Mouse (Mus musculus) heart, embryonic 14.5 days (tissue): ENCODE measurements around the gene Fpr-rs7. TPM values are rescaled to one million over a fixed set of nuclear protein-coding genes. Genes with fewer than 3 reads are reported as not detected.

ENCODE experiments used
- ATAC-seq: fragments of 200-750 bp; cut with Nextera tagmentation; 2 replicates; pipeline ENCODE4 v1.8.0; 2017; ENCODE audit warnings: low read depth, moderate TSS enrichment; ENCODE audit not compliant: insufficient number of reproducible peaks, insufficient read depth, low FRiP score
- H3K27ac ChIP-seq, 2 experiments: fragments of 200-500 bp in 1 of 2; fragments of 300-500 bp in 1 of 2; sonication (generic) in 1 of 2; replicated peaks in 1 of 2; 2 replicates each; pipeline ENCODE4 v1.5.1; 2012 to 2014; ENCODE audit warnings: low read depth in 2 of 2, low read length in 2 of 2, control low read depth in 1 of 2, mild to moderate bottlenecking in 1 of 2, mixed read lengths in 1 of 2; ENCODE audit not compliant: control insufficient read depth in 1 of 2, insufficient read depth in 1 of 2
- H3K27me3 ChIP-seq: fragments of 300-500 bp; sonication (generic); 2 replicates; pipeline ENCODE4 v1.6.1; 2014; ENCODE audit warnings: mild to moderate bottlenecking, low read length, control low read depth; ENCODE audit not compliant: control insufficient read depth, insufficient read depth
- H3K36me3 ChIP-seq: fragments of 300-500 bp; sonication (generic); 2 replicates; pipeline ENCODE4 v1.6.1; 2014; ENCODE audit warnings: mild to moderate bottlenecking, control low read depth, low read length, mixed read lengths; ENCODE audit not compliant: control insufficient read depth, insufficient read depth
- H3K4me1 ChIP-seq, 2 experiments: fragments of 200-500 bp in 1 of 2; fragments of 300-500 bp in 1 of 2; sonication (generic) in 1 of 2; 2 replicates each; pipeline ENCODE4 v1.6.1; 2012 to 2014; ENCODE audit warnings: low read length in 2 of 2, control low read depth in 1 of 2, mixed read lengths in 1 of 2; ENCODE audit not compliant: control insufficient read depth in 2 of 2, insufficient read depth in 2 of 2
- H3K4me2 ChIP-seq: fragments of 300-500 bp; sonication (generic); 2 replicates; pipeline ENCODE4 v1.6.1; 2014; ENCODE audit warnings: mild to moderate bottlenecking, low read length
- H3K4me3 ChIP-seq, 2 experiments: fragments of 200-500 bp in 1 of 2; fragments of 300-500 bp in 1 of 2; sonication (generic) in 1 of 2; 2 replicates each; pipeline ENCODE4 v1.5.1; 2012 to 2014; ENCODE audit warnings: low read length in 2 of 2, mild to moderate bottlenecking in 2 of 2, control low read depth in 1 of 2, low read depth in 1 of 2, moderate library complexity in 1 of 2; ENCODE audit not compliant: control insufficient read depth in 1 of 2, insufficient read depth in 1 of 2
- H3K9ac ChIP-seq: fragments of 300-500 bp; sonication (generic); 2 replicates; pipeline ENCODE4 v1.6.1; 2014; ENCODE audit warnings: mild to moderate bottlenecking, low read length
- H3K9me3 ChIP-seq: fragments of 300-500 bp; sonication (generic); 2 replicates; pipeline ENCODE4 v1.6.1; 2016; ENCODE audit warnings: low read length, control low read depth; ENCODE audit not compliant: control insufficient read depth
- WGBS: fragments of 180-500 bp; shearing (Covaris S2); extraction: QIAGEN DNeasy Blood & Tissue Kit; methylation state at CpG from one replicate; pipeline ENCODE4 v1.1.7; 2014; 5-methylcytosine and 5-hydroxymethylcytosine counted together
- polyA plus RNA-seq: library from polyadenylated mRNA; unstranded; fragments of >200 nt; fragmentation: Nextera tagmentation; extraction: Ambion mirVana; gene quantifications from 2 replicates; pipeline ENCODE4 v1.2.1, GENCODE M21; 2014

Fpr-rs7 gene
- not detected in 2 replicates for polyA plus RNA-seq

DNA sequence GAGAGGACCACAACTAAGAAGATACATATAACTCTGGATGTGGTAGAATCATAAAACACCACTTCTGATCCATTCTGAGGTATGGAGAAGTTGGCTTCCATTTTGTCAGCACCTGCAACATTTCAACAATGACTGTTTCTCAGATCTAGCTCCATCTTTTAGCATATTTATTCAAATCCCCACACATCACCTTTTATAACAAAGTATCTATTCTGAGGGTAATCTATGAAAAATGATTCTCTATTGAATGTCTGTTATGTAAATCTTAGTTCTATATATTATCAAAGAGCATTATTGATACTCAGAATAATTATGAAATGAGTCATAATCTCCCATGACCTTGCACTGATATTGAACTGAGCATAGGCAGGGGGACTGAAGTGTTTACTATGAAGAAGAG is at the start of gene Fpr-rs7:
Fpr-rs7 (minus strand) TSS at position 101 of the 400 bp plus-strand sequence.
- H3K27me3 ChIP-seq = no peaks in the 10 kb centered on the region
- no peaks in the 10 kb centered on the region for H3K36me3 ChIP-seq
- H3K4me3 ChIP-seq = no peak within 1 kb of the TSS
- no peak within 1 kb of the TSS for H3K27ac ChIP-seq
- no peak for ATAC-seq
- H3K9ac ChIP-seq = no peak within 1 kb of the TSS
- no peak within 1 kb of the TSS for H3K4me2 ChIP-seq
- 0 out of 2 replicates have a peak, but pooled peaks cover 7% of the 10 kb centered on the region for H3K9me3 ChIP-seq
- H3K4me1 ChIP-seq = no peaks in the 10 kb centered on the region

GRCm38 (mm10) chr17:20074090-20074489 is 39.9 kb downstream of the Fpr-rs7 start:
- no peaks in the 10 kb centered on the region for H3K36me3 ChIP-seq
- no peak overlapping the region for H3K4me3 ChIP-seq
- H3K9me3 ChIP-seq = peaks cover 10% of the 10 kb centered on the region
- no peaks in the 10 kb centered on the region for H3K27me3 ChIP-seq
- H3K4me1 ChIP-seq = no peaks in the 10 kb centered on the region
- no peak for ATAC-seq
- no peak overlapping the region for H3K9ac ChIP-seq
- H3K27ac ChIP-seq = no peak overlapping the region
- H3K4me2 ChIP-seq = no peak overlapping the region
- 70% methylated on average over 6 of the region's 6 CpGs for WGBS

- Histone ChIP-seq H3K36me3 (no peaks in the 10 kb centered on the region), H3K9ac (no peak overlapping the region), H3K4me1 (no peaks in the 10 kb centered on the region), H3K4me3 (no peak overlapping the region), H3K4me2 (no peak overlapping the region), H3K27ac (no peak overlapping the region), H3K27me3 (no peaks in the 10 kb centered on the region), H3K9me3 (peaks cover 7% of the 10 kb centered on the region; the same call in 1 of the 2 replicates)
- 85% methylated on average over 4 of the region's 4 CpGs for WGBS
- ATAC-seq = no peak
These were observed 42.2 kb downstream of the Fpr-rs7 start for GRCm38 (mm10) chr17:20071656-20072396.

Other genes with a start within 250 kb of the Fpr-rs7 start
- gene Vmn2r104, start 65.9 kb downstream of the Fpr-rs7 start, polyA plus RNA-seq = not detected in 2 replicates
- not detected in 2 replicates for gene Fpr-rs6, start 68.9 kb upstream of the Fpr-rs7 start, polyA plus RNA-seq
- gene Vmn2r105, start 120.8 kb upstream of the Fpr-rs7 start, polyA plus RNA-seq = not detected in 2 replicates
- gene Vmn2r106, start 171.3 kb upstream of the Fpr-rs7 start, polyA plus RNA-seq = not detected in 2 replicates
- not detected in 2 replicates for gene Vmn2r107, start 231.0 kb upstream of the Fpr-rs7 start, polyA plus RNA-seq